Mouse (Mus musculus): Measurements from ENCODE around the gene Pan2.
A peak's percentile ranks its signal among the peaks of the same experiment; 100 is the strongest.

- TF ChIP-seq CTCF (IDR thresholded peaks at IDR 0.05; ENCODE audit: low read depth, low read length) (peak; percentile 18), POLR2A (IDR thresholded peaks at IDR 0.05; ENCODE audit: insufficient read depth, low read length) (no peak)
Observed at GRCm38 (mm10) chr10:128362568-128362967, 59.4 kb downstream of the Pan2 start.
